Mouse (Mus musculus) heart, postnatal 0 days (tissue): Measurements from ENCODE around the gene Ppp1r9a. TPM values are rescaled to one million over a fixed set of nuclear protein-coding genes. Genes with fewer than 3 reads are reported as not detected.

Experiments
- ATAC-seq: fragments of 200-750 bp; cut with Nextera tagmentation; 2 replicates; pipeline ENCODE4 v1.8.0; 2017; ENCODE audit warnings: low read depth, moderate number of reproducible peaks, moderate library complexity; ENCODE audit not compliant: insufficient read depth
- DNase-seq: peaks from one replicate; pipeline ENCODE4 v3.0.0-alpha.2; 2016; ENCODE audit warnings: low spot score
- H3K27ac ChIP-seq: fragments of 300-500 bp; sonication (generic); 2 replicates; pipeline ENCODE4 v1.5.1; 2014; ENCODE audit warnings: low read depth, mild to moderate bottlenecking
- H3K27me3 ChIP-seq: fragments of 300-500 bp; sonication (generic); 2 replicates; pipeline ENCODE4 v1.6.1; 2014; ENCODE audit warnings: low read length, mixed read lengths; ENCODE audit not compliant: control insufficient read depth, insufficient read depth
- H3K36me3 ChIP-seq: fragments of 300-500 bp; sonication (generic); replicated peaks from 2 replicates; pipeline ENCODE4 v1.6.1; 2014; ENCODE audit warnings: low read length, mixed read lengths; ENCODE audit not compliant: control insufficient read depth, insufficient read depth
- H3K4me1 ChIP-seq: fragments of 300-500 bp; sonication (generic); 2 replicates; pipeline ENCODE4 v1.6.1; 2014; ENCODE audit warnings: antibody characterized with exemption; ENCODE audit not compliant: control insufficient read depth, insufficient read depth
- H3K4me2 ChIP-seq: fragments of 300-500 bp; sonication (generic); 2 replicates; pipeline ENCODE4 v1.6.1; 2014; ENCODE audit warnings: low read depth, mild to moderate bottlenecking, low read length, moderate library complexity
- H3K4me3 ChIP-seq: fragments of 300-500 bp; sonication (generic); 2 replicates; pipeline ENCODE4 v1.5.1; 2014; ENCODE audit warnings: low read depth, low read length
- H3K9ac ChIP-seq: fragments of 300-500 bp; sonication (generic); replicated peaks from 2 replicates; pipeline ENCODE4 v1.6.1; 2014; ENCODE audit warnings: low read depth, low read length, mixed read lengths
- H3K9me3 ChIP-seq: fragments of 300-500 bp; sonication (generic); replicated peaks from 2 replicates; pipeline ENCODE4 v1.6.1; 2016; ENCODE audit warnings: low read length; ENCODE audit not compliant: control insufficient read depth
- CTCF ChIP-seq: IDR thresholded peaks from 2 replicates; pipeline ENCODE4 v1.5.1; 2016; ENCODE audit warnings: antibody characterized with exemption, control low read depth, low read depth
- EP300 ChIP-seq: IDR thresholded peaks from 2 replicates; pipeline ENCODE4 v1.6.1; 2016; ENCODE audit warnings: antibody characterized with exemption, low read depth
- WGBS: fragments of 180-500 bp; shearing (Covaris S2); extraction: QIAGEN DNeasy Blood & Tissue Kit; methylation state at CpG from one replicate; pipeline ENCODE4 v1.1.7; 2014; 5-methylcytosine and 5-hydroxymethylcytosine counted together
- polyA plus RNA-seq: library from polyadenylated mRNA; unstranded; fragments of >200 nt; fragmentation: Nextera tagmentation; extraction: Ambion mirVana; gene quantifications from 2 replicates; pipeline ENCODE4 v1.2.1, GENCODE M21; 2015
- total RNA-seq: library from RNA; depleted of rRNA; stranded (reverse); fragments of >200 nt; gene quantifications from 2 replicates; pipeline ENCODE4 v1.2.3, GENCODE M21; 2014; ENCODE audit warnings: low replicate concordance

Ppp1r9a gene
- total and polyA plus RNA-seq, 2 experiments from 2014 or later: 8.3 to 11.6 TPM

- H3K4me3 ChIP-seq: peak overlapping the region; percentile 56
- no peaks in the 10 kb centered on the region for H3K27me3 ChIP-seq
- H3K36me3 ChIP-seq: peaks cover 2% of the 10 kb centered on the region; the same call in 1 of the 2 replicates
- ATAC-seq (peak; percentile 98), DNase-seq (peak; percentile 90)
- H3K27ac ChIP-seq: no peak overlapping the region
- H3K9me3 ChIP-seq: no peaks in the 10 kb centered on the region
- H3K4me1 ChIP-seq: peaks cover 3% of the 10 kb centered on the region; the same call in 1 of the 2 replicates
- H3K9ac ChIP-seq: 0 out of 2 replicates have a peak overlapping the region, but pooled peaks have one; percentile 28
- H3K4me2 ChIP-seq: peak overlapping the region; percentile 72
- 7% methylated on average over 18 of the region's 18 CpGs for WGBS
- TF ChIP-seq EP300: no peak
- peak; percentile 99 for TF ChIP-seq CTCF
These were observed 207.4 kb downstream of the Ppp1r9a start for GRCm38 (mm10) chr6:5109925-5110714.

- H3K4me2 ChIP-seq: no peak overlapping the region; the same call in 1 of the 2 replicates
- TF ChIP-seq CTCF: no peak
- no peak for TF ChIP-seq EP300
- ATAC-seq (no peak), DNase-seq (no peak)
- no peaks in the 10 kb centered on the region for H3K9me3 ChIP-seq
- no peak overlapping the region for H3K4me3 ChIP-seq
- H3K9ac ChIP-seq: no peak overlapping the region
- H3K27me3 ChIP-seq: no peaks in the 10 kb centered on the region
- peaks cover 3% of the 10 kb centered on the region; the same call in 1 of the 2 replicates for H3K4me1 ChIP-seq
- peaks cover 8% of the 10 kb centered on the region for H3K36me3 ChIP-seq
- 23% methylated on average over 3 of the region's 3 CpGs for WGBS
- no peak overlapping the region for H3K27ac ChIP-seq
These were observed 208.0 kb downstream of the Ppp1r9a start for GRCm38 (mm10) chr6:5110715-5111048.

- Histone ChIP-seq H3K4me2 (no peak overlapping the region), H3K27me3 (no peaks in the 10 kb centered on the region), H3K9ac (no peak overlapping the region), H3K4me1 (peaks cover 3% of the 10 kb centered on the region; the same call in 1 of the 2 replicates), H3K27ac (no peak overlapping the region), H3K4me3 (no peak overlapping the region), H3K9me3 (no peaks in the 10 kb centered on the region), H3K36me3 (peaks cover 10% of the 10 kb centered on the region)
- WGBS: 48% methylated on average over 8 of the region's 8 CpGs
- TF ChIP-seq EP300 (no peak), CTCF (no peak)
- DNase-seq (no peak), ATAC-seq (no peak)
These were observed 210.4 kb downstream of the Ppp1r9a start for GRCm38 (mm10) chr6:5113103-5113502.

GRCm38 (mm10) chr6:5113734-5114133 lies 211.0 kb downstream of the Ppp1r9a start:
- DNase-seq: no peak
- H3K27ac ChIP-seq: no peak overlapping the region
- H3K4me3 ChIP-seq: no peak overlapping the region
- no peak for ATAC-seq
- peaks cover 10% of the 10 kb centered on the region for H3K36me3 ChIP-seq
- H3K4me1 ChIP-seq: peaks cover 3% of the 10 kb centered on the region; the same call in 1 of the 2 replicates
- no peak overlapping the region for H3K9ac ChIP-seq
- H3K4me2 ChIP-seq: no peak overlapping the region
- 74% methylated on average over 5 of the region's 5 CpGs for WGBS
- no peaks in the 10 kb centered on the region for H3K27me3 ChIP-seq
- H3K9me3 ChIP-seq: no peaks in the 10 kb centered on the region
- TF ChIP-seq EP300 (no peak), CTCF (no peak)

DNA sequence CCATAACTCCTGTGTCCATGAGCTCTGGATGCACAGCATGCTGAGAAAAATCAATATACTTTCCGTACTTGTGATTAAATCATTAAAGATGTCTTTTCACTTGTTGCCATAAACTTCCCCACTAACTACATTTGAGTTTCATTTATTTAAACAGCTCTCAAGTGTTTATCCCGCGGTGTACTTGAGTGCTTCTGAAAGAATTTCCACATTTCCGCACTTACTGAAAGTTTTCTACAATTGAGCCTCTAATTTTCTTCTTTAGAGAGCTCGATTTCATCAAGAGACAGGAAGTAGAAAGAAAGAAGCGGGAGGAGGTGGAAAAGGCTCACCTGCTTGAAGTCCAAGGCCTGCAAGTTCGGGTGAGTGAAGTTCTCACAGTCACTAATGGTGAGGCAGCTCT lies 212.1 kb downstream of the Ppp1r9a start:
- no peak for DNase-seq
- TF ChIP-seq CTCF (no peak), EP300 (no peak)
- no peak overlapping the region for H3K9ac ChIP-seq
- H3K4me2 ChIP-seq: no peak overlapping the region
- 88% methylated on average over 7 of the region's 7 CpGs for WGBS
- H3K36me3 ChIP-seq: peaks cover 10% of the 10 kb centered on the region
- H3K27me3 ChIP-seq: no peaks in the 10 kb centered on the region
- peaks cover 2% of the 10 kb centered on the region; the same call in 1 of the 2 replicates for H3K4me1 ChIP-seq
- H3K27ac ChIP-seq: no peak overlapping the region
- no peaks in the 10 kb centered on the region for H3K9me3 ChIP-seq
- ATAC-seq: no peak
- no peak overlapping the region for H3K4me3 ChIP-seq
